Mouse (Mus musculus): ENCODE data around the gene Nfatc3.

DNA sequence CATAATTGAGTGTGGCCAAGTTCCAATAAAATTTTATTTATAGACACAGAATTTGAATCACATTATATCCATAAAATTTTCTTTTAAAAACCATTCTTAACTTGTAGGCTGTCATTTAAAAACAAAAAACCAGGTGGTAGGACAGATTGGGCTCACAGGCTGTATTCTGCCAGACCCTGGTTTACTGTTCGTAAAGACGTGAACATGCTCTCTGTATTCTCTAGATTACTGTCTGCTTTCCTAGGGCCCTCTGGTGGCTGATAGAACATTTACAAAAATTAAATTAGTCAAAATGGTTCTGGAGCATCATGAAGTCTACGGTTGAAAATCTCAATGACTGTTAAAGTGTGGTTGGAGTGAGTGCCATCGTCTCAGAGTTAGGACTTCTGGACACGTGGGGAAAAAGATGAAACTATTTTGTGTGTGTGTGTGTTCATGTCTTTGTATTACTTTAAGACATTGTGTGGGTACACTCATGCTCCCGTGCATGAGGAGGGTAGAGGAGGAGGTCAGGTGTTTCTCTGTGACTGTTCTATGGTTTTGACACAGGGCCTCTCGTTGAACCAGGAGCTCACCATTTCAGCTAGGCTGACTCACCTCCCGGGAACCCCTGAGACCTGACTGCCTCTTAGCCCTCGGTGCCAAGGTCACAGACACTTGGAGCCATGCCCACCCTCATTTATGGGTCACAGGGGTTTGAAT lies 16.7 kb downstream of the Nfatc3 start:
- TF ChIP-seq POLR2A (IDR thresholded peaks at IDR 0.05; ENCODE audit: borderline replicate concordance, insufficient read depth, low read length): no peak
- TF ChIP-seq CTCF (IDR thresholded peaks at IDR 0.05; ENCODE audit: borderline replicate concordance, insufficient read depth, low read depth, low read length): 0 out of 2 replicates have a peak, but pooled peaks have one; percentile 4
